Mouse (Mus musculus): ENCODE data around the gene Calm3.

Gene Calm3

GRCm38 (mm10) chr7:16942861-16943260 is 18.9 kb upstream of the Calm3 start:
- DNase-seq (ENCODE audit: low spot score in 2 of 2): no peak

GRCm38 (mm10) chr7:16940292-16940691 is 16.4 kb upstream of the Calm3 start:
- peak; percentile 79 to 85 for DNase-seq (ENCODE audit: low spot score in 2 of 2)

DNA sequence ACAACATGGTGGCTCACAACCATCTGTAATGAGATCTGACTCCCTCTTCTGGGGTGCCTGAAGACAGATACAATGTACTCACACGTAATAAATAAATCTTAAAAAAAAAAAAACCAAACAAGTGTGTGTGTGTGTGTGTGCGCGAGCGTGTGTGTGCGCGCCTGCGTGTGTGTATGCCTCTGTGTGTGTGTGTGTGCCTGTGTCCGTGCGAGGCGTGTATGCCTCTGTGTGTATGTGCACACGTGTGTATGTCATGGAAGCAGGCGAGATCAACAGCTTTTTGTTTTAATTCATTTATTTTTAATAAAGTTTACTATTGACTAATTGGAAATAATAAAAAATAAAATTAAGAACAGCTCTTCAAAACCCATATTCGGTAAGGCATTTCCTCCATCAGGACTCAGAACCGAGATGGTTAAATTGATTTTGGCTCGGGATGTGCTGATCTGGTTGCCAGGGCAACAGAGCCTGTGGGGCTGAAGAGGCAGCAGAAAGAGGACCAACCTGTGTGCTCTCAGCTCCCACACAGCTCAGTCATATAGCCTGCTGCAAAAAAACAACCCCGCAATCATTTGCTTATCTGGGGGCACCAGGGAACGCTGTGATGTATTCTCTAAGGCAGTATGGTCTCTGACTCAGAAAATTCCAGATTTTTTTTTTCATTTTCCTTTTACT is 14.3 kb upstream of the Calm3 start:
- peak in 1 of 2 experiments; percentile 65 for DNase-seq (ENCODE audit: low spot score in 2 of 2)

GRCm38 (mm10) chr7:16937312-16937711 is 13.4 kb upstream of the Calm3 start:
- no peak for DNase-seq (ENCODE audit: low spot score in 2 of 2)

DNA sequence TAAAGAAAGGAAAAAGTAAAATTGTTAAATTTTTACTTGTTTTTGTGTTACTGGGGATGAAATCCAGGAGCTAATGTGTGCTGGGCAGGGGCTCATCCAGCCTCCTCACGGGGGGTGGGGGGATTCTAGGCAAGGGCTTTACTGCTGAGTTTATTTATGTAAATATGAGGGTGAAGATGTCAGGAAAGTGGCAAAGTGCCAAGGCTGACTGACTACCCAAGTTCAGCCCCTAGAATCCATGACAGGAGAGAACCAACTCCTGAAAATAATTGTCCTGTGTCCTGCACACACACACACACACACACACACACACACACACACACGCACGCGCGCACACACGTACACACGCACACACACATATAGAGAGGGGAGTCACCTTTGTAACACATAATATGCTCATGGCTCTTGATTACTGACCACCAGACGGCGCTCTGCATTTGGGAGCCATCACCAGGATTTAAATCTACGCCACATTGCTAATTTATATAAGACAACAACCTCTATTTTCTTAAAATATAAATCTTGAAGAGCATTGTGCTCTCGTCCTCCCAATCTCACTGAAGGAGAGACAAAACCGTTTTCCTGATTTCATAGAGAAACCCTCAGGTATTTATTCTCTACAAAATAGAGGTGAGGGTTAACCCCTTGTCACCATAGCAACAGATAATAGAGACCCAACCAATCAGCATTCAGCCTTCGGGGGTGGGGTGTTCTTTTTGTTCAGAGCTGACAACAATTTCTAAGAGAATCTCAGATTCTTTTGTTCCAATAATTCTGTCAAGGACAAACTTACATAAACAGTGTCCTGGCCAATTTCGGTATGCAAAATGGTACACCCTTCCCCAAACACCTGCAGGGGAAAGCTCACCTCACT is 9.0 kb upstream of the Calm3 start:
- peak in 1 of 2 experiments; percentile 72 for DNase-seq (ENCODE audit: low spot score in 2 of 2)

DNA sequence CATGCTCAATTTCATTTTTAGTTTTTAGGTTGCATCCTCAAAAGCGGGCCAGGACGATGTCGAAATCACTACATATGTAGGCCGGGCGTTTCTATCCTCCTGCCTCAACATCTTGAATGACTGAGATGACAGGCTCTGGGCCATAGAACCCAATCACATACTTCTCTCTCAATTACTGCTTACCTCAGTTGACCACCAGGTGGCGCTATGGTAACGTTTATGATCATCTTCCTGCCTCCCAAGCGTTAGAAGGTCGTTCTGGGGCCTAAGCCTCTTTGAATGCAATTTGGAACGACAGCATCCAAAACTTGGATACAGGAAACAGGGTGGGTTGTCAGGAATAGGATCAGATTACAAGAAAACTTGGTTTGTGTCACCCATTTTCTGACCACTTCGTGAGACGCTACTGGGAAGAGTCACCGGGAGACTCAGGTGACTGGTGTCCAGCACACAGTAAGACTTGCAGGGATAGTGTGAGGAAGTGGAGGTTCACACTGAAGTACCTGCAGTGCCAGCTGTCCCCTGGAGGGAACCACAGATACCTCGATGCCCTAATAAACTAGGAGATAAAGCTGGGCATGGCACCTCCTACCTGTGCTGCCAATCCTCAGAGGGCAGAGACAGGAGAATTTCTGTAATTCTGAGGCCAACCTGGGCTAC is 8.2 kb upstream of the Calm3 start:
- DNase-seq (ENCODE audit: low spot score in 2 of 2): peak; percentile 94 to 97

GRCm38 (mm10) chr7:16930850-16931249 is 6.9 kb upstream of the Calm3 start:
- peak; percentile 83 to 91 for DNase-seq (ENCODE audit: low spot score in 2 of 2)

DNA sequence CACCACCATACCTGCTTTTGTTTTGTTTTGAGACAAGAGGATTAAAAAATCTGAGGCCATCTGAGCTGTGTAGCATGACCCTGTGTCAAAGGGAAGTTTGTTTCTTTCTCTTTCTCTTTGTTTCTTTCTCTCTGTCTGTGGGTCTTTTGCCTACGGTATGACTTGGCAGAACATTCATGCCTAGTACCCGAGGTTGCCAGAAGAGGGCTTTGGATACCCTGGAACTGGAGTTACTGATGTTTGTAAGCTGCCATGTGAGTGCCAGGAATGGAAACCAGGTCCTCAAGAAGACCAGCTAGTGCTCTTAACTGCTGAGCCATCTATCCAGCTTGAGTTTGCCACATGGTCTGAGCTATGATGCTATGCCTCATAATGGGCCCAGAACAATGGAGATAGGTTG is 4.4 kb upstream of the Calm3 start:
- DNase-seq (ENCODE audit: low spot score in 2 of 2): no peak

DNA sequence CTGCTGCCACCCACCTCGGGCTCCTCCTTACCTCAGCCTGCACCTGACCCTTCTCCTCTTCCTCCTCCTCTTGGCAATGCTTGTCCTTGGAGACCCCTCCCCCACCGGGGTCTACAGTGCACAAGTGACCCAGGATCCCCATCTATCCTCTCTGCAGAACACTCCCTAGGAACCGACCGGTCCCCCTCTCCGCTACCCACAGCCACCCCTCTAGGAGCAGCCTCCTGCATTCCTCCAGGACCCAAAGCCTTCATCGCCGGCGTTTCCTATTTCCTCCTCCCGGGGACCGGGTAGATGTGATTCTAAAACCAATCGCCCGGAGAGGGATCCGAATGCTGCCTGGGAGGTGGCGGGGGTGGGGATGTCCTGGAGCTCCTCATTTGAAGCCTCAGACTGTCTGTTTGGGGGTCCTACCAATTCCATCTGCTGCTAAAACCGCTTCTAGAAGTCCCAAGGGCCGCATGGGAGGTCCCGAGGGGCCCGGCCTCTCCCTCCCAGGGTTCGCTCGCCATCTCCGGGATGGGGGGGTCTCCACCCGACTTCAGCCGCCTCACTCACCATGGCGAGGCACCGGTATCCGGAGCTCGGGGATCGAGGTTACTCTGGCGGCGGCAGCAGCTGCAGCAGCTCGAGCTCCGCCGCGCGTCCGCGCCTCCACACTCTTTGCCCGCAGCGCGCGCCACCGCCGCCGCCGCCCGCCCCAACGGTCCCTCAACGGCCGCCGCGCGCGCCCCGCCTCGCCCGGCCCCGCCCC is 454 bp downstream of the Calm3 start:
- DNase-seq (ENCODE audit: low spot score in 2 of 2): no peak

DNA sequence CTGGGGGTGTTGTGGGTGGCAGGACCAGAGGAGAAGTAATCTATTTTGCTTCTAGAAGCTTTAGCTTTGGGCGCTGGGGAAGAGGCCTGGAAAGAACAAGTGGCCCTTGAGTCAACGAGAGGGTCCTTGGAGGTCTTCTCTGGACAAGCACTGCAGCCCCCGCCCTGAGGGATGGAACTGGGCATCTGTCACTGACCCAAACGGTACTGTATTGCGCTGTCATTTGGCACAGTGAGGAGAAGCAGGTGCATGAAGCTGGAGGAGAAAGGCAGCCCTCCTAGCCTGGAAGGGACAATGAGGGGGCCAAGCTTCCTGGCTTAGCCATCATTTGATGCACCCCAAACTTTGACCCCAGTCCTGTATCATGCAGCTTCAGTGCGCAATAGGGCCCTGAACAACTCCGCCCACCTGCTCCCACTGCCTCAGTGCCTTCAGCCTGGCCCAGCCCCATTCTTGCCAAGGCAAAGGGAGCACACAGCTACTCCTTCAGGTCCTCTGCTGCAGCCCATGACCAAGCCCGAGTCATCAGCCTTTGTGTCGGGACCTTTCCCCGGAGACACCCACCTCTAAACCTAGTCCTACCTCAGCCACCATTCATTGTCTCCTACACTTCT is 1.4 kb downstream of the Calm3 start:
- DNase-seq (ENCODE audit: low spot score in 2 of 2): no peak

DNA sequence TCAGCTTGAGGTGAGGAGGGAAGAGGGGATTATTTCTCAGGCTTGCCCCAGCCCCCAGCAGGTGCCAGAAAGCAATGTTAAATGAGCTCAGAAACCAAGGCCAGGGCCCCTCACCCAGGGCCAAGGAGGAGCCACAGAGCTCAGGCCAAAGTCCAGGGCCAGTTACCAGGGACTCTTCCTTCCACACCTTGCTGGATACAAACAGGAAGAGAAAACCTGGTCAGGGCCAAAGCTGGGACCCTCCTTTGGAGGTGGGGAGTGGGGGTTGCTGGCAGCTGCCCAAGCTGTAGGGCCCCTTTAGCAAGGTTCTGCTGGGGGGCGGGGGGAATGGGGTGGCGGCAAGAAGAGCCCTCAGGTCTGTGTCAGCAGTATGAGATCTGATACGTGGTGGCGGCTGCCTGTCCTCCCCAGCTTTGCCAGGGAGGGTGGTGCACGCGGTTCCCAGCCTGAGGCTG is 2.0 kb downstream of the Calm3 start:
- DNase-seq (ENCODE audit: low spot score in 2 of 2): no peak

DNA sequence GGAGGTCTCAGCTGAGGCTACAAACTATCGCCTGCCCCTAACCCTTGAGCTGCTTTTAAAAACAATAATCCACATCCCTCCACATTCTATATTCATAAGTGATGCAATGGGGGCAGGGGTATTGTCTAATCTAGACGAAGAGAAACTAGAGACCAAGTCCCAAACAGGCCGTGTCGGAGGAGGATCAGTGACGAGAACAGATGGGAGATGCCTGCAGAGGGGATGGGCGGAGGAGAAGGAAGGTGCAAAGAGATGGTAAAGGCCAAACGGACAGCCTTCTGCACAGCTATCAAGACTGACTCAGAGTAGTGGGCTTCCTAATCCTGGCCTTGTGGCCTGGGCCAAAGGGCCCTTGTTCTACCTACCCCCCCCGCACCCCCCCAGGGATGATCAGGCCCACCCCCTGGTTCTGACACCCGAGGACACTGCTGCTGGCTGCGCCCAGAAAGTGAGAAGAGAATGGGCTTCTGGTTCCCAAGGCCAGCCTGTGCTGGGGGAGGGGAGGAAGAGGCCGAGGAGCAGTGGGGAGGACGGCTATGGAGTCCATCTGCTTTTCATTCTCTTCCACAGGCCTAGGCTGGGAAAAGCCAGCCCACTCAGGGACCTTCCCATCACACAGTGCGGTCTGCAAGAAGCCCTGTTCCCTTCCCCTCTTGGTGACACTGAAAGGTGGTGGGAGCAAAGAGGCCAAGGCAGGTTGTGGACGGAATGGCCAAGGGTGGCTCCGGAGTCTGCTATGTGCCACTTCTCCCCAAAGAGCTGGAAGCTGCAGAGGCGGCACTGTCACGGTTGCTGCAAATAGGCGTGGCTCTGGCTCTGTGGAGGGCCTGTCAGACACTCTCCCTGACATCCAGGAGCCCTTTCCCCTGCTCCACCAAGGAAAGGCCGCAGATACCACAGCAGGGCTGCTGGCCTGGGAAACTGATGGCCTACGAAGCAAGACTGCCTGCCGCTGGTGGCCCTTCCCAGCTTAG is 2.8 kb downstream of the Calm3 start:
- no peak for DNase-seq (ENCODE audit: low spot score in 2 of 2)

DNA sequence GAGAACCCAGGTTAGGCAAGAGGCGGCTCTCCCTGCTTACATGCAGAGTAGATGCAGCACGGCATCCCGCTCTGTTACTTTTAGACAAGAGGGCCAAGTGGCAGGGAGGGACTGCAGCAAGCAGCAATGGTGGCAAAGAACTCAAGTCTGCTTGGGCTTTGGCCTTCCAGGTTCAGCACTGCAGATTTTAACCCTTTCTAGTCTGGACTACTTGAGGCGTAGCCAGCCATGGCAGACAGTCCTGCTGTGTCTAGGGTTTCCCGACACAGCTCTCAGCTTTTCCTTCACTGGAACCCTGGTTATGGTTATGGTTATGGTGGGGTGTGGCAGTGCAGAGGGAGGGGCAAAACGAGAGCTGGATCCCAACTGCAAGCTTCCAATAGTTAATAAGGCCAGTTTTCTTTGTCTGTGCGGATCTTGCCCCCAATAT is 3.7 kb downstream of the Calm3 start:
- DNase-seq (ENCODE audit: low spot score in 2 of 2): no peak

DNA sequence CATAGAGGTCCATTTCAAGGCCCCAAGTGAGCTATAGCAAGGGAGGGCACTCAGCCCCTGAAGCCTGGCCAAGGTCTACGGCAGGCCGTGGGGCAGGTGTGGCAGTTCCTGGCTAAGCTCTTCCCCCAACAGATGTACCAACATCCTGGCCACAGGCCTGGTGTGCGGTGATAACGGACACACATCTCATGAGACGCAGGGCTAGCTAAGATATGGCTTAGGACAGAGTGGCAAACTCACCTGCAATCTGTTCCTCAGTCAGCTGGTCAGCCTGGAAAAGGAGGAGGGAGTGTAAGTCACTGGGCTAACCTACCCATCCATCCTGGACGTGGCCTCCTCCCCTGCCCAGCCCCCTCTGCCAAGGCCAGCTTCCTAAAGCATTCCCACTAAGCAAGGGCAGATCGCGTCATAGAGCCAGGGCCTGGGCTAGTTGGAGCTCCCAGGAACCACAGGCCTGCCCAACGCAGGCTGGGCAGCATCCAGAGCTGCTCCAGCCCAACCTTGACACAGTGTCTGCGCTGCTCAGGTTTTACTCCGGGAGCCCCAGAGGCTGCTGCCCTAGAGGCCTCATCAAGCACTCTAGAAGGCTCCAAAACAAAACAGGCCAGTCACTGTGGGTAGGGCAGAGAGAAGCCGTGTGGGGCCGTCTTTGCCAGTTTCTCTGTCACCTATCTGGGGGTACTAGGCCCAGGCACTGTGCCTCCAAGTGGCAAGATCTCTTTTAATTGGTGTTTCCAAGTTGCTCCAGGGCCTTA is 4.3 kb downstream of the Calm3 start:
- no peak for DNase-seq (ENCODE audit: low spot score in 2 of 2)

DNA sequence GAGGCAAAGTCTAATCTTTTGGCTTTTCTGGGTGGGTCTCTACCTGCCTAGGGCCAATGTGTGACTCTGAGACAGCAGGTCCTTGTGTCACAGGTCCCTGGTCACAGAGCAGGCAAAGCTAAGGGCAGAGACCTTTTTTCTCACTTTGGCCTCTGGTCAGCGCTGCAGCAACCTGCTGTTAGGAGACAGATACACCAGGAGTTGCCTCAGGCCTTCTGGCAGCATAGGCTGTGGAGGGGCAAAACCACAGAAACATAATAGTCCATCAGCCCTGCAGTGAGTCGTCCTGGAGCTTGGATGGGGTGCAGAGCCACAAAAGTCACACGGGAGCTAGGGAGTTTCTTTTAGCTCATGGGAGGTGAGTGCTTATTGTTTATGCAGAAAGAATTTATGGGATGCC is 5.2 kb downstream of the Calm3 start:
- no peak for DNase-seq (ENCODE audit: low spot score in 2 of 2)

GRCm38 (mm10) chr7:16918014-16918413 is 5.9 kb downstream of the Calm3 start:
- peak; percentile 80 to 82 for DNase-seq (ENCODE audit: low spot score in 2 of 2)

- no peak for DNase-seq (ENCODE audit: low spot score in 2 of 2)
These were observed 6.5 kb downstream of the Calm3 start for GRCm38 (mm10) chr7:16917447-16917846.

- no peak for DNase-seq (ENCODE audit: low spot score in 2 of 2)
These were observed 7.3 kb downstream of the Calm3 start for GRCm38 (mm10) chr7:16916342-16917265.
